Mouse (Mus musculus) liver, embryonic 14.5 days (tissue): ENCODE results near the gene 0610030E20Rik. TPM values are rescaled to one million over a fixed set of nuclear protein-coding genes. Genes with fewer than 3 reads are reported as not detected.

Source experiments
- ATAC-seq: fragments of 200-750 bp; cut with Nextera tagmentation; 2 replicates; pipeline ENCODE4 v1.8.0; 2017; ENCODE audit warnings: moderate number of reproducible peaks, mild to moderate bottlenecking, moderate library complexity; ENCODE audit not compliant: insufficient read depth
- DNase-seq, 3 experiments: peaks; one replicate each; pipeline ENCODE4 v3.0.0-alpha.2; 2012 to 2013; ENCODE audit warnings: low read depth in 3 of 3, low spot score in 3 of 3
- H3K27ac ChIP-seq: fragments of 300-500 bp; sonication (generic); 2 replicates; pipeline ENCODE4 v1.5.1; 2014; ENCODE audit warnings: moderate library complexity, mild to moderate bottlenecking, control low read depth, inconsistent platforms
- H3K27me3 ChIP-seq: fragments of 300-500 bp; sonication (generic); 2 replicates; pipeline ENCODE4 v1.6.1; 2014; ENCODE audit warnings: mild to moderate bottlenecking, low read length, moderate library complexity; ENCODE audit not compliant: control insufficient read depth, insufficient read depth
- H3K36me3 ChIP-seq: fragments of 300-500 bp; sonication (generic); replicated peaks from 2 replicates; pipeline ENCODE4 v1.6.1; 2014; ENCODE audit warnings: low read depth; ENCODE audit not compliant: control insufficient read depth, insufficient read depth
- H3K4me1 ChIP-seq, 2 experiments: fragments of 200-500 bp in 1 of 2; fragments of 300-500 bp in 1 of 2; sonication (generic) in 1 of 2; replicated peaks; 2 replicates each; pipeline ENCODE4 v1.6.1; 2012 to 2014; ENCODE audit warnings: antibody characterized with exemption in 1 of 2, inconsistent platforms in 1 of 2, low read length in 1 of 2; ENCODE audit not compliant: control insufficient read depth in 2 of 2, insufficient read depth in 2 of 2
- H3K4me2 ChIP-seq: fragments of 300-500 bp; sonication (generic); 2 replicates; pipeline ENCODE4 v1.6.1; 2014; ENCODE audit warnings: low read depth, mild to moderate bottlenecking, control low read depth, moderate library complexity
- H3K4me3 ChIP-seq, 2 experiments: fragments of 200-500 bp in 1 of 2; fragments of 300-500 bp in 1 of 2; sonication (generic) in 1 of 2; 2 replicates each; pipeline ENCODE4 v1.5.1; 2012 to 2014; ENCODE audit warnings: low read depth in 2 of 2, low read length in 2 of 2, mild to moderate bottlenecking in 2 of 2, control low read depth in 1 of 2, inconsistent platforms in 1 of 2, moderate library complexity in 1 of 2; ENCODE audit not compliant: insufficient read depth in 1 of 2
- H3K9ac ChIP-seq: fragments of 300-500 bp; sonication (generic); replicated peaks from 2 replicates; pipeline ENCODE4 v1.6.1; 2014; ENCODE audit warnings: mild to moderate bottlenecking, control low read depth, moderate library complexity
- H3K9me3 ChIP-seq: fragments of 300-500 bp; sonication (generic); 2 replicates; pipeline ENCODE4 v1.6.1; 2016; ENCODE audit warnings: low read length, mixed read lengths; ENCODE audit not compliant: control insufficient read depth
- CTCF ChIP-seq: IDR thresholded peaks from 2 replicates; pipeline ENCODE4 v1.5.1; 2016; ENCODE audit warnings: antibody characterized with exemption, low read depth, control low read depth
- EP300 ChIP-seq: IDR thresholded peaks from 2 replicates; pipeline ENCODE4 v1.6.1; 2016; ENCODE audit warnings: antibody characterized with exemption, low read depth
- WGBS: fragments of 180-500 bp; shearing (Covaris S2); extraction: QIAGEN DNeasy Blood & Tissue Kit; methylation state at CpG from one replicate; pipeline ENCODE4 v1.1.7; 2014; ENCODE audit not compliant: insufficient replicate concordance; 5-methylcytosine and 5-hydroxymethylcytosine counted together
- polyA plus RNA-seq, 2 experiments: library from polyadenylated mRNA; depleted of rRNA in 1 of 2; stranded (reverse) in 1 of 2; unstranded in 1 of 2; fragments of >200 nt; fragmentation: Nextera tagmentation in 1 of 2; extraction: Ambion mirVana in 1 of 2; gene quantifications; 2 replicates each; pipeline versions ENCODE4 v1.2.1 to v1.2.3; 2012 to 2014

0610030E20Rik gene
- polyA plus RNA-seq, 2 experiments, result 7.9 to 10.1 TPM

- DNase-seq (no peak), ATAC-seq (no peak)
- H3K4me2 ChIP-seq, result no peak overlapping the region
- no peak overlapping the region for H3K27ac ChIP-seq
- peaks cover 0 to 7% of the 10 kb centered on the region in 2 experiments; a peak in 1 of 4 replicates for H3K4me1 ChIP-seq
- TF ChIP-seq CTCF (no peak), EP300 (no peak)
- 67% methylated on average over 2 of the region's 2 CpGs for WGBS
- no peaks in the 10 kb centered on the region for H3K36me3 ChIP-seq
- H3K9ac ChIP-seq, result no peak overlapping the region
- no peaks in the 10 kb centered on the region for H3K9me3 ChIP-seq
- no peak overlapping the region for H3K4me3 ChIP-seq
- H3K27me3 ChIP-seq, result no peaks in the 10 kb centered on the region
These were observed 52.9 kb downstream of the 0610030E20Rik start for GRCm38 (mm10) chr6:72399967-72400366.

DNA sequence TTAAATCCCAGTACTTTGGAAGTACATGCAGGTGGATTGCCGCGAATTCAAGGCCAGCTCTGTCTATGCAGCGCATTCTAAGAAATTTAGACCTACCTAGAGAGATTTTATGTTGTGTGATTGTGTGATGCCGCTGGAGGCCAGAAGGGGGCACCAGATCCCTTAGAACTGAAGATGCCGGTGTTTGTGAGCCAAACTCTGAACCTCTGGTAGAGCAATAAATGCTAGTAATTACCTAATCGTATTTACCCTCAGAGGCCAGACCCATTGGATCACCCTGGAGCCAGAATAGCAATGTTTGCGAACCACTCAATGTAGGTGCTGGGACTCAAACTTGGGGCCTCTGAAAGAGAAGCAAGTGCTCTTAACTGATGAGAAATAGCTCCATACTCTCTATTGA, 54.8 kb downstream of the 0610030E20Rik start:
- no peaks in the 10 kb centered on the region for H3K27me3 ChIP-seq
- ATAC-seq (peak; percentile 24; the same call in 1 of the 2 replicates), DNase-seq (peak; percentile 59 to 65 (median 60))
- H3K9me3 ChIP-seq, result no peaks in the 10 kb centered on the region
- no peak overlapping the region for H3K27ac ChIP-seq
- TF ChIP-seq EP300, result no peak
- peak; percentile 88 for TF ChIP-seq CTCF
- no peak overlapping the region for H3K4me2 ChIP-seq
- no peaks in the 10 kb centered on the region for H3K36me3 ChIP-seq
- WGBS, result 13% methylated on average over 7 of the region's 7 CpGs
- H3K4me1 ChIP-seq, result peaks cover 0 to 6% of the 10 kb centered on the region in 2 experiments; a peak in 1 of 4 replicates
- H3K4me3 ChIP-seq, result no peak overlapping the region
- no peak overlapping the region for H3K9ac ChIP-seq

Other genes with a start within 250 kb of the 0610030E20Rik start
- 94.7 and 121 TPM in 2 replicates for gene St3gal5, start 249.7 kb upstream of the 0610030E20Rik start, polyA plus RNA-seq (2012; rRNA removed)
- gene St3gal5, start 249.7 kb upstream of the 0610030E20Rik start, polyA plus RNA-seq (2014; fragmentation: Nextera tagmentation; extraction: Ambion mirVana), result 123 and 139 TPM in 2 replicates
- 0.40 and 0.48 TPM in 2 replicates for gene Atoh8, start 111.7 kb upstream of the 0610030E20Rik start, polyA plus RNA-seq (2012; rRNA removed)
- gene Atoh8, start 111.7 kb upstream of the 0610030E20Rik start, polyA plus RNA-seq (2014; fragmentation: Nextera tagmentation; extraction: Ambion mirVana), result 0.29 and 0.53 TPM in 2 replicates
- not detected in 2 replicates for gene Sftpb, start 42.7 kb upstream of the 0610030E20Rik start, polyA plus RNA-seq (2012; rRNA removed)
- gene Sftpb, start 42.7 kb upstream of the 0610030E20Rik start, polyA plus RNA-seq (2014; fragmentation: Nextera tagmentation; extraction: Ambion mirVana), result not detected in 2 replicates
- 23.9 and 32.7 TPM in 2 replicates for gene Usp39, start 2.1 kb upstream of the 0610030E20Rik start, polyA plus RNA-seq (2012; rRNA removed)
- 49.6 and 58.7 TPM in 2 replicates for gene Usp39, start 2.1 kb upstream of the 0610030E20Rik start, polyA plus RNA-seq (2014; fragmentation: Nextera tagmentation; extraction: Ambion mirVana)
- 39.0 and 58.3 TPM in 2 replicates for gene Tmem150a, start 8.1 kb downstream of the 0610030E20Rik start, polyA plus RNA-seq (2012; rRNA removed)
- gene Tmem150a, start 8.1 kb downstream of the 0610030E20Rik start, polyA plus RNA-seq (2014; fragmentation: Nextera tagmentation; extraction: Ambion mirVana), result 43.6 and 48.0 TPM in 2 replicates
- gene Rnf181, start 19.6 kb downstream of the 0610030E20Rik start, polyA plus RNA-seq (2012; rRNA removed), result 40.3 and 42.8 TPM in 2 replicates
- 68.0 and 75.4 TPM in 2 replicates for gene Rnf181, start 19.6 kb downstream of the 0610030E20Rik start, polyA plus RNA-seq (2014; fragmentation: Nextera tagmentation; extraction: Ambion mirVana)
- gene Vamp5, start 33.2 kb downstream of the 0610030E20Rik start, polyA plus RNA-seq (2012; rRNA removed), result 72.5 and 80.0 TPM in 2 replicates
- gene Vamp5, start 33.2 kb downstream of the 0610030E20Rik start, polyA plus RNA-seq (2014; fragmentation: Nextera tagmentation; extraction: Ambion mirVana), result 81.0 and 94.5 TPM in 2 replicates
- 129 and 188 TPM in 2 replicates for gene Vamp8, start 43.4 kb downstream of the 0610030E20Rik start, polyA plus RNA-seq (2012; rRNA removed)
- 266 and 276 TPM in 2 replicates for gene Vamp8, start 43.4 kb downstream of the 0610030E20Rik start, polyA plus RNA-seq (2014; fragmentation: Nextera tagmentation; extraction: Ambion mirVana)
- 10.9 and 11.3 TPM in 2 replicates for gene Ggcx, start 67.0 kb downstream of the 0610030E20Rik start, polyA plus RNA-seq (2012; rRNA removed)
- 5.7 and 6.5 TPM in 2 replicates for gene Ggcx, start 67.0 kb downstream of the 0610030E20Rik start, polyA plus RNA-seq (2014; fragmentation: Nextera tagmentation; extraction: Ambion mirVana)
- 59.9 and 99.9 TPM in 2 replicates for gene Mat2a, start 92.2 kb downstream of the 0610030E20Rik start, polyA plus RNA-seq (2012; rRNA removed)
- gene Mat2a, start 92.2 kb downstream of the 0610030E20Rik start, polyA plus RNA-seq (2014; fragmentation: Nextera tagmentation; extraction: Ambion mirVana), result 159 and 173 TPM in 2 replicates
- gene Sh2d6, start 174.4 kb downstream of the 0610030E20Rik start, polyA plus RNA-seq (2012; rRNA removed), result not detected in 2 replicates
- not detected in 2 replicates for gene Sh2d6, start 174.4 kb downstream of the 0610030E20Rik start, polyA plus RNA-seq (2014; fragmentation: Nextera tagmentation; extraction: Ambion mirVana)
- 6.6 and 6.7 TPM in 2 replicates for gene Capg, start 197.1 kb downstream of the 0610030E20Rik start, polyA plus RNA-seq (2012; rRNA removed)
- gene Capg, start 197.1 kb downstream of the 0610030E20Rik start, polyA plus RNA-seq (2014; fragmentation: Nextera tagmentation; extraction: Ambion mirVana), result 11.9 and 14.8 TPM in 2 replicates